Mouse (Mus musculus) embryo, embryonic 11 days (tissue): ENCODE data around the gene Tns1.
A peak's percentile ranks its signal among the peaks of the same experiment; 100 is the strongest.

Source experiments
- DNase-seq: peaks from one replicate; pipeline ENCODE4 v3.0.0-alpha.2; 2015

The Tns1 gene

DNA sequence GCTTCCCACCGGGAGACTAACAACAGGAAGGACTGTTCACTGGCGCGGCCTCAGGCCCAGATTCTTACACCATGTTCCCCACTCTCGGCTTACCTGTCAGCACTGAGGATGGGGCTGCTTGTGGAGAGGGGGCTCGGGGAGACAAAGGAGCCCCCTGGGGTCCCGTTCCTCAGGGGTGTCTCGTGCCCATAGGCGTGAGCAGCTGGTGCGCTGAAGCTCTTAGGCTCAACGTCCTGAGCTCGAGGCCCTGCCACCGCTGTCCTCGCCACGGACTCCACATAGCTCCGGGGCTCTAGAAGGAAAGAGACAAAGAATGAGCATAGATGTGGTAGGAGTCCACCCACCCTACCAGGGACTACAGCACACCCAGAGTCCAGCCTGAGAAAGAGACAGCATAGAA, 196.4 kb downstream of the Tns1 start:
- no peak for DNase-seq

- DNase-seq: peak; percentile 28
These were observed 198.0 kb downstream of the Tns1 start for GRCm38 (mm10) chr1:73926279-73926678.

DNA sequence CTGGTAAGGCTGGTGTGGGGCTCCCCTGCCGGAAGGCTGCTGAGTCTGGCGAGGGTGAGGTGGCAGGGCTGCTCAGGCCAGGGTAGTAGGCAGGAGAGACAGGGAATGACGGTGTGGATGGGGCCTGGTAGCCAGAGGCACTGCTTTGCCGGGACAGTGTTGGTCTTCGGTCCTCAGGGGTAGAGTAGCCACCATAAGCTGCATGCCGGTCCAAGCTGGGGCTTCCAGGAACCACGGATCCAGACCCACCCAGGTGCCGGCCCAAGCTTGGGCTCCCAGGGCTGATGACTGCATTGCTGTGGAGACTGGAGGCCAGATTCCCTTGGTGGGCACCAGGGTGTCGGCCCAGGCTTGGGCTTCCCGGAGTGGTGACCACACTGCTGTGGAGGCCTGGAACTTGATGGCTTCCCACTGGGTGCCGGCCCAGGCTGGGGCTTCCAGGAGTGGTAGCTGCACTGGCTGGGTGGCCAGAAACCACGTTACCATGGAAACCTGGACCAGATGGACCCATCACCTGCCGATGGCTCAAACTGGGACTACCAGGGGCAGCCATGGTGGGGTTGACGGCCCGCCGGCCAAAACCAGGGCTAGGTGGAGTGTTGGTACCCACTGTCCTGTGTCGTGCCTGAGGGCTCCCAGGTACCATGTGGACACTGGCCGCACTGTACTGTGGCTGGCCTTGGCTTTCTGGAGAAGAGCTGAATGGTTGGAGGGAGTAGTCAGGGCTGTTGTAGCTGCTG, 199.2 kb downstream of the Tns1 start:
- no peak for DNase-seq

DNA sequence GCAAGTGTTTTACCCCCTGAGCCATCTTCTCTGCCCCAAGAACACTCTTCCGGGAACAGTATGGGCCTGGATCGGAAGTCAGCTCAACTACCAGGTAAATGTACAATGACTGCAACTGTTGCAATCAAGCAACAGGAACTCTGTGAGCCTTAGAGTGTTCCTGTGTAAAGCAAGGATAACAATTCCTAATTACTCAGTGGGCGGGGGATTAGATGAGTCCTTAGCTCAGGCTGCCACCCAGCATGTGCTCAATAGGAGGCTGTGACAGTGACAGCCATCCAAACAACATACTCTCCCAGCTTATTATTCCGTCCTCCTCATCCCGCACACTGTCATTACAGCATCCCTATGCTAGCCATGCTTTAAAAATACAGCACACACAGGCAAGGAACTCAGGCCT, 200.0 kb downstream of the Tns1 start:
- no peak for DNase-seq

DNA sequence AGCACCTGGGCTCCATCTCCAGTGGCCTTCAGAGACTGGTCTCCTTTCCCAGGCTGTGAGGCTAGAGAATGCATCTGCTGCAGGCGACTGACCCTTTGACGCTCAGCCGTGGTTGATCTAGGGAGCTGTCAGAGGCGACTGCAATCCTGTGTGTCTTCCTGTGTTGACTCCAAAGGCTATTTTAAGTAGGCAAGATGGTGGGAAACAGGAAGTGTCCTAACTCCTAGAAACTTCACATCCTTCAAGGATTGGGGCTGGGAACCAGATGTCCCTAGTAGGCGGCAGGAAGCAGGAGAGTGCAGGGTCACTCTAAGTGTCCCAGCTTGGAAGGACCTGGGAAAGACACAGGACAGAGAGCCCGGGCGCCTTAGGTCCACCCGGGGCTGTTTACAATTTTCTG, 201.1 kb downstream of the Tns1 start:
- DNase-seq: no peak

GRCm38 (mm10) chr1:73920701-73921100, 203.5 kb downstream of the Tns1 start:
- DNase-seq: no peak

DNA sequence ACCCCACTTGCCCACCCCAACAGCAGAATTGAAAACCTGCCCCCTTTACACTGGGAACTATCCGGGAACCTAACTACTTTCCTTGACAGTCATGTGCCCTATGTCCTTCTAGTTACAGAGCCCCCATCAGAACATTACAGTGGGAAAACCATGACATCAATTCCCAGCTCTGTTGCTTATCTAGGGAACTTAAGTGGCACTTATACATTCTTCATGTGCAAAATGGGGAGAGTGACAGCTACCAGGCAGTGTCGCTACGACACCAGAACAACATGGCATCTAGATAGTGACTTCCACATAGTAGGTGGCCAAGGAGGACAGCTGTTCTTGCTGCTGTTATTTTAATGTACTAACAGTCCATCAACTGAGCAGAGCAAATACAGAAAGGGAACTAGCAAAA, 204.3 kb downstream of the Tns1 start:
- DNase-seq: no peak

DNA sequence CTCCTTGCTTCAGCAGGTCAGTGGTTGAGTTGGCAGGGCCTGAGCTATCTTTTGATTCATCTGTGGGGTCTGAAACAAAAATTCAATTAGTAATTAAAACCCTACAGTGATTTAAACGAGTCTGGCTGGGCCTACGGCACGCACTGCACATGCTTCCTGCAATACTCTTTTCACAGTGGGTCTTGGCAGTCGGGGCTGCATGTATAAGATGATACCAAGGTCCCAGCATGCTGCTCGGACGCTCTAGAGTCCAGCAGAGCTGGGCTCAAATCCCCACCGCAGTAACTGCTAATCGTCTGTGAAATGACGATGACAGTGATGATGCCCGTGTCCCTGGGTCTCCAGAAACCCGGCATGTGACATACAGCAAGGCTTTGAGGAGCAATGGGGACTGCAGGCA, 206.2 kb downstream of the Tns1 start:
- no peak for DNase-seq

GRCm38 (mm10) chr1:73916298-73916697, 208.0 kb downstream of the Tns1 start:
- DNase-seq: no peak

GRCm38 (mm10) chr1:73915218-73916070, 208.8 kb downstream of the Tns1 start:
- no peak for DNase-seq

- peak; percentile 72 for DNase-seq
These were observed 210.2 kb downstream of the Tns1 start for GRCm38 (mm10) chr1:73914076-73914475.

DNA sequence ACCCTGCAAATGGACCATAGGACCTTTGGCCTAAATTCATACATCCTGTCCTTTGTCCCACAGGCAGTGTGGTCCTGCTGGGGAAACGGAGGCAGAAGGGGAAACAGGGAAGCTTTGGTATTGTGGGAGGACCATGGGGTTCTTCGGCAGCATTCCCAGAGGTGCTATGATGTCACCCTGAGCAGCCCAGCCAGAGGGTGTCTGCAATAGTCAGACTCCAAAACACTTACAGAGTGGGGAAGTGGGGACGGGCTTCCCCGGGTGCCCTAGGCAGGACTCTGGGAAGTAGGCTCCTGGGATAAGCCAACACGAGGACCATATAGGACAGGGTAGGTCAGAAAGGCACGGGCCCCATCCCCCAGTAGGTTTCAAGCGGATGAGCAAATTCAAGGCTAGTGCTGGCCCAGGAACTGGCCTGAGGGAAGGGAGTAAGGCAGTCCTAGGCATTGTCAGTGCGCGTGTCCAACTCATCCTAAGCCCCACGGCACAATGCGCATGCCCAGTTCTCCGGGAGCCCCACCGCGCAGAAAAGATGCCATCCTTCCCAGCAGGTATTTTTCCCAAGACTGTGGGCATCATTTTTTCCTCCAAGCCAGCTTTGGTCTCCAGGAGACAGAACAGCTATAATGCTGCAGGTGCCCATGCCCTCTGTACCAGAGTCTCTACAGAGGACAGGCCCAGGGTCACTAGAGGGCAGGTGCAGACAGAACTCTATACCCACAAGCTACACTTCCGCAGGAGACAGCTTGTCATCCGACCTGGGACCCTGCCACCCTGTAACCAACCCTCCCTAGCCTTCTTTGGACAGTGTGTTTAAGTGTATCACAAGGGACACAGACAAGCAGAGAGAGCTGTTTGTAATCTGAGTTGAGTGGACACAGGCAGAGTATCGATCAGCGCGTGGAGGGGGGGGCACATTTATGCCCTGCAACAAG, 210.9 kb downstream of the Tns1 start:
- DNase-seq: no peak

DNA sequence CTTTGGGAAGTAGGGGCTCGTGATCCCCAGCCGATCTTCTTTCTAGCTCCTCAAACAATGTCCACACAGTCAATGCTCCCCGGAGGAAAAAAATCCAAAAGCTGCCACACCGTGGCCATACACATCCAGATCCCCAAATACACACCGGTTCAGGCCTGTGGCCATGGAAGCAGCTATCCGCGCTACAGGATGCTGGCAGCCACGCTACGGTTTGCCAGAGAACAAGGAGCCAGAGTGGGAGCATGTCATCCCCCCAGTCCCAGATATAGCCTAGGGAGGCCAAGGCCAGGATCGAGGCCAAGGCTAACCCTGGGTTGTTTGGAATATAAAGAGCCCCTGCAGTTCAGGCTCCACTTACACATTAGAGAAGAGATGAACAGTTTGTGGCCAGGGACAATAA, 211.8 kb downstream of the Tns1 start:
- DNase-seq: no peak

DNA sequence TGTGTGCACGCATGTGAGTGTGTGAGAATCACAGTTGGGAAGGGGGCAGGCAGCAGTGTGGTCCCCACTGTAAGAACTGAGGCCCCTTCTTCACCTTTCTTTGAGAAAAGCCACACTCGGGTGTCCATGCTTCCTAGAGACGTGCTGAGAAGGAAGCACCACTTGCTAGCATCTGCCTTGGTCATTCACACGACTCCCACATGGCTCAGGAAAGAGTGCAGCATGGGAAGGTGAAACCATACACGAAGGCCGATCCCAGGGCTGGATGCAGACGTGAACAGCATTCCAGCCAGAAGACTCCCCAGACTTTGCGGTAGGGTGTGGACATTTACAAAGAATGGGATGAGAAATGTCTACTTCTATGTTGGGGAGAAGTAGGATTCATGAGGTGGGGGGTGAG, 212.3 kb downstream of the Tns1 start:
- no peak for DNase-seq

DNA sequence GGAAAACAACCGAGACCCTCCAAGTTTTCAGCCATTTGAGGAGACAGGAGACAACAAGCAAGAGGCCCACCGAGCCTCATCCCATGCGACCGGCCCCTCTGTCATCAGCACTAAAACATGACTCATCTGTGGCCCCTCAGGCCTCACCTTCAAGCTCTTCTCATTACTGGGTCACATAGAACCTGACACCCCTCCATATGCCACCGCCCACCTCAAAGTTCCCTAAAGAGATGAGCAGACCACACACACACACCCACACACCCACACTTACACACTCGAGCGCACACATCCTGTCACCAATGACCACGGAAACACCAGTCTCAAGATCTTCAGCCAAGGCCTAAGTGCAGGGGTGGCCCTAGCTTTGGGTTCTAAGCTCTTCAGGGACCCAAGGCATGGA, 213.5 kb downstream of the Tns1 start:
- no peak for DNase-seq

GRCm38 (mm10) chr1:73910111-73910510, 214.1 kb downstream of the Tns1 start:
- no peak for DNase-seq

- no peak for DNase-seq
These were observed 214.9 kb downstream of the Tns1 start for GRCm38 (mm10) chr1:73909191-73909983.

- no peak for DNase-seq
These were observed 215.9 kb downstream of the Tns1 start for GRCm38 (mm10) chr1:73908081-73908960.

GRCm38 (mm10) chr1:73907166-73907565, 217.1 kb downstream of the Tns1 start:
- no peak for DNase-seq

GRCm38 (mm10) chr1:73906376-73906775, 217.9 kb downstream of the Tns1 start:
- DNase-seq: no peak

DNA sequence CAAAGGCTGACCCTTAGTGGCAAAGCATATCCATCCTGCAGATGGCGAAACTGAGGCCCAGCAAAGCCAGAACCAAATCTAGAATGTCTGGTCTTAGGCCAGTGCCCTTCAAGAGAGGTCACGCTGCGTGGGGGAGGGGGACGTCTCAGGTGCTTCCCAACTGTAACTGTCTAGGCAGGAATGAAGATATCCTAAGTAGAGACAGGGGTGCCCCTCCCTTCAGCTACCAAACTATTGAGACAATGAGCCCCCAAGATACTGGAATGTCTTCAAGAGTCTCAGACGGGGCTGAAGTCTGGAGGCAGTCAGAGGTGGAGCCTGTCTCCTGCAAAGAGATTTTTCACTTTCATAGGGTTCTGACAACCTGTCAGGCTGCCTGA, 218.4 kb downstream of the Tns1 start:
- DNase-seq: no peak
